Mouse (Mus musculus): ENCODE measurements around the gene Gpr19. TPM values are rescaled to one million over a fixed set of nuclear protein-coding genes. Genes with fewer than 3 reads are reported as not detected.

Gpr19 gene
- total and polyA plus RNA-seq, 3 experiments = 3.5 to 25.0 (median 11.7) TPM

DNA sequence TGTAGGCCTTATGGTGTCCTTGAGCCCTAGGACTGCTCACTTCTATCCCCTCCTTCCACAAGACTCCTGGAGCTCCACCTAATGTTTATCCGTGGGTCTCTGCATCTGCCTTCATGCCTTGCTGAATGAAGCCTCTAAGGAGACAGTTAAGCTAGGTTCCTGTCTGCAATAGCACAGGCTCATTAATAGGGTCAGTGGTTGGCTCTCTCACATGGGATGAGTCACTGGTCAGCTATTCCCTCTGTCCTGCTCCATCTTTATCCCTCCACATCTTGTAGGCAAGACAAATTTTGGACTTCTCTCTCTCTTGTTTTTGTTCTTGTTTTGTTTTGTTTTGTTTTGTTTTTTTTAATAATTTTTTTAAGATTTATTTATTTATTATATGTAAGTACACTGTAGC, 7.4 kb upstream of the Gpr19 start:
- DNase-seq (ENCODE audit: low spot score) (no peak), ATAC-seq (ENCODE audit: extremely low read depth, insufficient number of reproducible peaks, low FRiP score, poor library complexity, severe bottlenecking) (no peak)
- H3K27me3 ChIP-seq (ENCODE audit: insufficient read depth, low read length) = no peaks in the 10 kb centered on the region
- no peak overlapping the region for H3K4me3 ChIP-seq (ENCODE audit: low read depth, low read length)
- TF ChIP-seq POLR2AphosphoS5 (IDR thresholded peaks at IDR 0.05; ENCODE audit: insufficient replicate concordance, low read depth, low read length) (no peak), TAL1 (conservative IDR thresholded peaks at IDR 0.05; ENCODE audit: low read depth, low read length) (no peak), GATA2 (IDR thresholded peaks at IDR 0.05; ENCODE audit: borderline replicate concordance, low read depth, low read length) (no peak), CTCF (IDR thresholded peaks at IDR 0.05; ENCODE audit: low read depth, low read length) (no peak), GATA1 (IDR thresholded peaks at IDR 0.05; ENCODE audit: borderline replicate concordance, low read length) (no peak)
- H3K9me3 ChIP-seq (replicated peaks) = no peaks in the 10 kb centered on the region
- H3K4me1 ChIP-seq (ENCODE audit: insufficient read depth, low read depth, low read length) = peaks cover 7% of the 10 kb centered on the region
- no peaks in the 10 kb centered on the region for H3K36me3 ChIP-seq (replicated peaks)

DNA sequence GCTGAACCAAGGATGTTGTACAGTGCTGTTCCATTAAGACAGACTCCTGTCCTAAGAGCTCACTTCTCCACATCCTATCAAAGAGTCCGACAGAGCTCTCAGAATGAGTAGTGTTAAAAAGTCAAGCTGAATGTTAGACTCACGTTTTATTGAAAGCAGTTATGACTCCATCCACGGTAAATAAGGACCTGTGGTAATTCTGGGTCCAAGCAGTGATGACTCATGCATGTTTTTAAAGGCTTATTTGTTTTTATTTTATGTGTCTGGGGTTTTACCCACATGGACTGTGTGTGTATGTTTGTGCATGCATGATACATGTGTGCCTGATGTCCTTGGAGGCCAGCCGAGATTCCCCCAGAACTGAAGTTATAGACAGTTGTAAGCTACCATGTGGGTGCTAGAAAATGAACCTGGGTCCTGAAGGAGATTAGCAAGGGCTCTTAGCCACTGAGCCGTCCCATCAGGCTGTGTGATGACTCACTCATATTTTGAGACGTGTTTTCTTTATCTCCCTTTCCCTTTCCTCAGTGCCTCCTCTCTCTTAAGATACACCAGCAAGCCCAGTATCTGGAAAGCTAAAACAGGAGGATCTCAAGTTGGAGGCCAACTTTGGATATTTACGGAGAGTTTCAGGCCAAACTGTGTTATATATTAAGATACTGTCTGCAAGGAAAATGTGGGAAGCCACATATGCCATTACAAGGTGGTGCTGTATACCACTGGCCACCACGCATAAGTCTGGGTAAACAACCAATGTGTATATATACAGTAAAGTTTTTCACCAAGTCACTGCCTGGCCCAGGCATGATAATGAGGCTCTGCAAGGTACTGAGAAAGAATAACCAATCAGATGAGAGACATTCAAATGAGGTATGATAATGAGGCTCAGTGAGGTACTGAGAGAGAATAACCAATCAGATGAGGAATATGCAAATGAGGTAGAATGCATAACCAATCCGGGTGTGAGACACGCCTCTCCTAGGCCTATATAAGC, 5.8 kb upstream of the Gpr19 start:
- no peaks in the 10 kb centered on the region for H3K27me3 ChIP-seq (ENCODE audit: insufficient read depth, low read length)
- H3K36me3 ChIP-seq (replicated peaks) = no peaks in the 10 kb centered on the region
- ATAC-seq (ENCODE audit: extremely low read depth, insufficient number of reproducible peaks, low FRiP score, poor library complexity, severe bottlenecking) (no peak), DNase-seq (ENCODE audit: low spot score) (no peak)
- TF ChIP-seq GATA1 (IDR thresholded peaks at IDR 0.05; ENCODE audit: borderline replicate concordance, low read length) (no peak), TAL1 (conservative IDR thresholded peaks at IDR 0.05; ENCODE audit: low read depth, low read length) (no peak), CTCF (IDR thresholded peaks at IDR 0.05; ENCODE audit: low read depth, low read length) (no peak), POLR2AphosphoS5 (IDR thresholded peaks at IDR 0.05; ENCODE audit: insufficient replicate concordance, low read depth, low read length) (no peak), GATA2 (IDR thresholded peaks at IDR 0.05; ENCODE audit: borderline replicate concordance, low read depth, low read length) (no peak)
- H3K4me1 ChIP-seq (ENCODE audit: insufficient read depth, low read depth, low read length) = peaks cover 16% of the 10 kb centered on the region
- no peak overlapping the region for H3K4me3 ChIP-seq (ENCODE audit: low read depth, low read length)
- H3K9me3 ChIP-seq (replicated peaks) = no peaks in the 10 kb centered on the region

DNA sequence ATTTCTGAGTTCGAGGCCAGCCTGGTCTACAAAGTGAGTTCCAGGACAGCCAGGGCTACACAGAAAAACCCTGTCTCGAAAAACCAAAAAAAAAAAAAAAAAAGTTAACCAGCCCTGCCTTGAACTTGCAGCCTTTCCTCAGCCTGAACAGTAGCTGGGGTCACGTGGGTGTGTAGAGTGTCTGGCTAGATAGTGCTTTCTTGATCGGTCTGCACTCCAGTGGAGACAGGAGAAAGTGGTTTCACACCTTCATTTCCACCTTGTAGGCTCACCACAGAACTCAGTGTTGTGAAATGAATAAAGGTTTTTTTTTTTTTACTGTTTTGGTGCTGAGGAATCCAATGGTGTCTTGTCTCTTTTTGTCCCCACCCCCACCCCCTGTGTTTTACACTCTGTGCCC, 5.0 kb upstream of the Gpr19 start:
- TF ChIP-seq POLR2AphosphoS5 (IDR thresholded peaks at IDR 0.05; ENCODE audit: insufficient replicate concordance, low read depth, low read length) (no peak), TAL1 (conservative IDR thresholded peaks at IDR 0.05; ENCODE audit: low read depth, low read length) (no peak), GATA1 (IDR thresholded peaks at IDR 0.05; ENCODE audit: borderline replicate concordance, low read length) (no peak), CTCF (IDR thresholded peaks at IDR 0.05; ENCODE audit: low read depth, low read length) (no peak), GATA2 (IDR thresholded peaks at IDR 0.05; ENCODE audit: borderline replicate concordance, low read depth, low read length) (no peak)
- no peaks in the 10 kb centered on the region for H3K27me3 ChIP-seq (ENCODE audit: insufficient read depth, low read length)
- H3K4me1 ChIP-seq (ENCODE audit: insufficient read depth, low read depth, low read length) = peaks cover 17% of the 10 kb centered on the region
- H3K36me3 ChIP-seq (replicated peaks) = no peaks in the 10 kb centered on the region
- H3K4me3 ChIP-seq (ENCODE audit: low read depth, low read length) = no peak overlapping the region
- no peak for DNase-seq (ENCODE audit: low spot score)
- no peaks in the 10 kb centered on the region for H3K9me3 ChIP-seq (replicated peaks)
- no peak for ATAC-seq (ENCODE audit: extremely low read depth, insufficient number of reproducible peaks, low FRiP score, poor library complexity, severe bottlenecking)

DNA sequence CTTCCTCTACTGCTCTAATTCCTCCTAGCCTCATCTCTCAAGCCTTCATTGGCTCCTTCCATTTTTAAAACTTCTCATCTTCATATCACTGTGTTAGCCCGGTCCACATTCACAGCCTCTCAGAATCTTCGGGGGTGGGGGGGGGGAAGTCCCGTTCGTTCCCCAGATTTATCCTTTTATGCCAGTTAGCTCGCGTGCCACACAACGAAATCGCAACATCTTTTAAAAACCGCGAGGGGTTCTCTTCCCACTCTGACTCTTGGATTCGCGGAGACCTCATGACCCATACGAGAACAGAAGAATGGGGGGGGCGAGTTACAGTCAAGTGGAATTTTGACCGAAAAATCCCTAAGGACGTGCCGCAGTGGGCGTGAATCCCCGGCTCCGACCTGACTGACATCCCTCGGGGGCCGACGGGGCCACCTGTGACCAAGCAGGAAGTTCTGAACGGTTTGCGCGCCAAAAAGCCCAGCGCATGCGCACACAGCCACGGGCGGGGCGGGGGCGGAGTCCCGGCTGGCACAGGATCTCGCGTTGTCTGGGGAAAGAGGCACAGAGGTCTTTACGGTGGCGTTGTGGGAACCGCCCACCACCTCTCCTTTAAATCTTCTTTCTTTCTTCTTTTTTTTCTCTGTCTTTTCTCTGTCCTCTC, 809 bp downstream of the Gpr19 start:
- Histone ChIP-seq H3K4me1 (ENCODE audit: insufficient read depth, low read depth, low read length) (peaks cover 30% of the 10 kb centered on the region), H3K27me3 (ENCODE audit: insufficient read depth, low read length) (no peaks in the 10 kb centered on the region), H3K36me3 (replicated peaks) (peaks cover 26% of the 10 kb centered on the region), H3K4me3 (ENCODE audit: low read depth, low read length) (peak overlapping the region; percentile 84), H3K9me3 (replicated peaks) (no peaks in the 10 kb centered on the region)
- TF ChIP-seq GATA2 (IDR thresholded peaks at IDR 0.05; ENCODE audit: borderline replicate concordance, low read depth, low read length) (no peak), CTCF (IDR thresholded peaks at IDR 0.05; ENCODE audit: low read depth, low read length) (no peak), POLR2AphosphoS5 (IDR thresholded peaks at IDR 0.05; ENCODE audit: insufficient replicate concordance, low read depth, low read length) (no peak), TAL1 (conservative IDR thresholded peaks at IDR 0.05; ENCODE audit: low read depth, low read length) (no peak), GATA1 (IDR thresholded peaks at IDR 0.05; ENCODE audit: borderline replicate concordance, low read length) (no peak)
- peak; percentile 74 for ATAC-seq (ENCODE audit: extremely low read depth, insufficient number of reproducible peaks, low FRiP score, poor library complexity, severe bottlenecking)
- DNase-seq (ENCODE audit: low spot score) = peak; percentile 84

DNA sequence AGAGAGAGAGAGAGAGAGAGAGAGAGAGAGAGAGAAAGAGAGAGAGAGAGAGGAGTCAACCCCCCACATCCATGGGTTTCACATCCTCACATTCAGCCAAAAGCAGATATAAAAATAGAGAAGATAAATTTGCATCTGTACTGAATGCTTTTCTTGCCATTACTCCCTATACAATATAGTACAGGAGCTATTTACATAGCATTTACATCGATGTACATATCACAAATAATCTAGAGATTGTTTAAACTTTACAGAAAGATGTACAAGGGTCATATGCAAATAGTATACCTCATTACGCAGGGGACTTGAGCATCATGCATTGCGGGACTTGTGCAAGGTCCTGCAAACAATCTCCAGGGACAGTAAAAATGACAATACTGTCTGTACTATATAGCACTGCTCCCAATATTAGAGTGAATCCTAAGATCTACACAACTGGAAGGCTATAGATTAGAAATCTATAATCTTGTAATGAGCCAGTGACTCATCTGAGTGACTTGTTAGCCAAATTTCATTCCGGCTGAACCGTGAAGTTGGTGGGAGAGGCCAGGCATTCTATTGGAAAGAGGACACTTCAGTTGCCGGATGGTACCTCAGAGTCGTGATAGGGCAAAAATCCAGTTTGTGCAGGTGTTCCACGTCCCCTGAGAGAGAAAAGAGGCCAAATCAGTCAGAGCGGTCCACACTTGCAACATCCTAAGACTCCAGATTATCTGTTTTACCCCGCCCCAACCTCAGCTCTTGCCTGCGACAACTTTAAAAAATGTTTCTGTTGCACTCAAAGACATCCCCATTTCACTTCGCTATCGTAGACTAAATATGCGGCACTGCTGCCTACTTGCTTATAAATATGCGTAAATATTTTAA, 1.6 kb downstream of the Gpr19 start:
- no peak for DNase-seq (ENCODE audit: low spot score)
- no peak for TF ChIP-seq GATA1 (IDR thresholded peaks at IDR 0.05; ENCODE audit: borderline replicate concordance, low read length)
- TF ChIP-seq GATA2 (IDR thresholded peaks at IDR 0.05; ENCODE audit: borderline replicate concordance, low read depth, low read length) = no peak
- no peak for TF ChIP-seq CTCF (IDR thresholded peaks at IDR 0.05; ENCODE audit: low read depth, low read length)
- no peak for TF ChIP-seq POLR2AphosphoS5 (IDR thresholded peaks at IDR 0.05; ENCODE audit: insufficient replicate concordance, low read depth, low read length)
- TF ChIP-seq TAL1 (conservative IDR thresholded peaks at IDR 0.05; ENCODE audit: low read depth, low read length) = no peak
- peaks cover 26% of the 10 kb centered on the region for H3K36me3 ChIP-seq (replicated peaks)
- no peak for ATAC-seq (ENCODE audit: extremely low read depth, insufficient number of reproducible peaks, low FRiP score, poor library complexity, severe bottlenecking)
- H3K9me3 ChIP-seq (replicated peaks) = no peaks in the 10 kb centered on the region
- H3K27me3 ChIP-seq (ENCODE audit: insufficient read depth, low read length) = no peaks in the 10 kb centered on the region
- peak overlapping the region; percentile 84 for H3K4me3 ChIP-seq (ENCODE audit: low read depth, low read length)
- H3K4me1 ChIP-seq (ENCODE audit: insufficient read depth, low read depth, low read length) = peaks cover 30% of the 10 kb centered on the region

All from G1E (cell line).